Mouse (Mus musculus) midbrain, embryonic 10.5 days (tissue): ENCODE measurements around the gene Rpl5. TPM values are rescaled to one million over a fixed set of nuclear protein-coding genes. Genes with fewer than 3 reads are reported as not detected.

Experiments used
- polyA plus RNA-seq: library from polyadenylated mRNA; unstranded; fragments of >200 nt; fragmentation: Nextera tagmentation; extraction: Ambion mirVana; gene quantifications from 2 replicates; pipeline ENCODE4 v1.2.1, GENCODE M21; 2016

Rpl5 gene
- polyA plus RNA-seq, 1 experiment from 2014 or later, result 89.8 TPM

Other genes with a start within 250 kb of the Rpl5 start
- not detected in 2 replicates for gene Gfi1, start 174.5 kb upstream of the Rpl5 start, polyA plus RNA-seq
- 0.12 and 0.17 TPM in 2 replicates for gene Ube2d2b, start 70.4 kb upstream of the Rpl5 start, polyA plus RNA-seq
- 42.3 and 45.0 TPM in 2 replicates for gene Evi5, start 25.4 kb upstream of the Rpl5 start, polyA plus RNA-seq
- gene Fam69a, start 86.6 kb downstream of the Rpl5 start, polyA plus RNA-seq, result 18.3 and 21.5 TPM in 2 replicates
- gene Mtf2, start 165.2 kb downstream of the Rpl5 start, polyA plus RNA-seq, result 136 and 146 TPM in 2 replicates
- gene Tmed5, start 232.1 kb downstream of the Rpl5 start, polyA plus RNA-seq, result 28.5 and 31.4 TPM in 2 replicates
- gene Ccdc18, start 232.4 kb downstream of the Rpl5 start, polyA plus RNA-seq, result 10.0 and 10.1 TPM in 2 replicates